Mouse (Mus musculus) left cerebral cortex, postnatal 36 days (tissue): ENCODE data around the gene AC124502.3. TPM values are rescaled to one million over a fixed set of nuclear protein-coding genes. Genes with fewer than 3 reads are reported as not detected.
"Not testable (repeated sequence)": the region's sequence is repeated elsewhere in the genome, so short reads cannot be mapped to it uniquely, and the experiment has no call there.

ENCODE experiments used
- DNase-seq, 2 experiments: peaks; one replicate each; pipeline ENCODE4 v3.0.0; 2021 to 2022; ENCODE audit warnings: low spot score in 2 of 2, mixed read lengths in 1 of 2
- intact Hi-C: fragments of 180-260 bp; cut with DNase I; formaldehyde crosslinking; loops from one replicate; pipeline ENCODE4 v1.15.1; 2025
- total RNA-seq, 2 experiments: library from RNA; stranded (reverse); gene quantifications; 2 replicates each; pipeline ENCODE4 v1.2.3; 2021

The AC124502.3 gene
- 1 to 10 TPM; 4.6 to 6.1 TPM for total RNA-seq

- peak; percentile 91 for DNase-seq
Measured at GRCm38 (mm10) chr19:5038709-5039156, at the start of gene AC124502.3, which contains the start of gene B4gat1. Gene AC124502.3 (plus strand): TSS chr19:5038891. Gene B4gat1 (plus strand): TSS chr19:5038826.

GRCm38 (mm10) chr19:4989013-4989412 is 49.7 kb upstream of the AC124502.3 start:
- intact Hi-C loops: no loop called here

More at GRCm38 (mm10) chr19:5038709-5039156, at the start of gene AC124502.3, which contains the start of gene B4gat1:
- intact Hi-C loops: no loop called here

GRCm38 (mm10) chr19:4989434-4990255 is 49.0 kb upstream of the AC124502.3 start:
- peak; percentile 84 to 88 for DNase-seq
- intact Hi-C loops: no loop called here

More at GRCm38 (mm10) chr19:4989013-4989412, 49.7 kb upstream of the AC124502.3 start:
- peak; percentile 58 to 68 for DNase-seq

- DNase-seq: no peak
- intact Hi-C loops: no loop called here
Measured at GRCm38 (mm10) chr19:4990256-4990625, 48.5 kb upstream of the AC124502.3 start, which contains the start of gene Npas4. Gene Npas4 (minus strand): TSS chr19:4990316.

- intact Hi-C loops: no loop called here
- DNase-seq: peak in 1 of 2 experiments; percentile 76
Measured at GRCm38 (mm10) chr19:4990716-4991115, 48.0 kb upstream of the AC124502.3 start.

- no peak for DNase-seq
- intact Hi-C loops: no loop called here
Measured at GRCm38 (mm10) chr19:4992371-4992770, 46.3 kb upstream of the AC124502.3 start.

- intact Hi-C loops: loop anchor here (1.0 kb wide), 1 partner anchor 8 kb away; no protein-coding TSS in a partner anchor
Measured at GRCm38 (mm10) chr19:4992904-4993303, 45.8 kb upstream of the AC124502.3 start.

GRCm38 (mm10) chr19:4994043-4994442 is 44.6 kb upstream of the AC124502.3 start:
- peak; percentile 85 to 87 for DNase-seq
- intact Hi-C loops: no loop called here

More at GRCm38 (mm10) chr19:4992904-4993303, 45.8 kb upstream of the AC124502.3 start:
- peak; percentile 84 to 85 for DNase-seq

GRCm38 (mm10) chr19:4999445-5000140 is 39.1 kb upstream of the AC124502.3 start:
- intact Hi-C loops: loop anchor here (5.0 kb wide), 1 partner anchor 37 kb away; the partner anchor contains the start of gene Mrpl11
- DNase-seq: peak; percentile 77

GRCm38 (mm10) chr19:5001666-5002406 is 36.9 kb upstream of the AC124502.3 start:
- intact Hi-C loops: loop anchor here (1.0 to 5.0 kb wide), 3 partner anchors 9 to 40 kb away; partner anchors contain the start of gene Mrpl11
- peak; percentile 94 to 96 for DNase-seq

GRCm38 (mm10) chr19:5003644-5004043 is 35.0 kb upstream of the AC124502.3 start:
- intact Hi-C loops: loop anchor here (5.0 kb wide), 1 partner anchor 41 kb away; the partner anchor contains the start of gene Mrpl11

GRCm38 (mm10) chr19:5004925-5005324 is 33.8 kb upstream of the AC124502.3 start:
- DNase-seq: no peak
- intact Hi-C loops: loop anchor here (5.0 kb wide), 1 partner anchor 43 kb away; the partner anchor contains the start of gene Mrpl11

More at GRCm38 (mm10) chr19:5003644-5004043, 35.0 kb upstream of the AC124502.3 start:
- DNase-seq: not testable (repeated sequence)

- DNase-seq: no peak
- intact Hi-C loops: no loop called here
Measured at GRCm38 (mm10) chr19:5013138-5013537, 25.6 kb upstream of the AC124502.3 start.

GRCm38 (mm10) chr19:5014961-5015398 is 23.7 kb upstream of the AC124502.3 start:
- intact Hi-C loops: loop anchor here (5.0 kb wide), 2 partner anchors 33 to 57 kb away; no protein-coding TSS in a partner anchor

GRCm38 (mm10) chr19:5016221-5016742 is 22.4 kb upstream of the AC124502.3 start:
- intact Hi-C loops: loop anchor here (5.0 kb wide), 2 partner anchors 34 to 56 kb away; no protein-coding TSS in a partner anchor
- no peak for DNase-seq

More at GRCm38 (mm10) chr19:5014961-5015398, 23.7 kb upstream of the AC124502.3 start:
- DNase-seq: no peak

GRCm38 (mm10) chr19:5016782-5017181 is 21.9 kb upstream of the AC124502.3 start:
- intact Hi-C loops: loop anchor here (5.0 kb wide), 2 partner anchors 34 to 56 kb away; no protein-coding TSS in a partner anchor
- no peak for DNase-seq

GRCm38 (mm10) chr19:5017611-5018010 is 21.1 kb upstream of the AC124502.3 start:
- intact Hi-C loops: loop anchor here (5.0 kb wide), 2 partner anchors 35 to 55 kb away; no protein-coding TSS in a partner anchor

GRCm38 (mm10) chr19:5018191-5018590 is 20.5 kb upstream of the AC124502.3 start:
- no peak for DNase-seq
- intact Hi-C loops: loop anchor here (5.0 kb wide), 2 partner anchors 36 to 54 kb away; no protein-coding TSS in a partner anchor

More at GRCm38 (mm10) chr19:5017611-5018010, 21.1 kb upstream of the AC124502.3 start:
- DNase-seq: no peak
